Mouse (Mus musculus) lung, embryonic 15.5 days (tissue): Measurements from ENCODE around the gene Ccl9. TPM values are rescaled to one million over a fixed set of nuclear protein-coding genes. Genes with fewer than 3 reads are reported as not detected.

Source experiments
- ATAC-seq: fragments of 200-750 bp; cut with Nextera tagmentation; 2 replicates; pipeline ENCODE4 v1.8.0; 2017; ENCODE audit warnings: moderate number of reproducible peaks, borderline replicate concordance; ENCODE audit not compliant: low FRiP score, low TSS enrichment; ENCODE audit errors: extremely low read depth
- H3K27ac ChIP-seq: fragments of 300-500 bp; sonication (generic); 2 replicates; pipeline ENCODE4 v1.5.1; 2015; ENCODE audit warnings: moderate library complexity, mild to moderate bottlenecking, inconsistent platforms
- H3K27me3 ChIP-seq: fragments of 300-500 bp; sonication (generic); 2 replicates; pipeline ENCODE4 v1.6.1; 2015; ENCODE audit warnings: inconsistent platforms
- H3K36me3 ChIP-seq: fragments of 300-500 bp; sonication (generic); 2 replicates; pipeline ENCODE4 v1.6.1; 2015; ENCODE audit warnings: inconsistent platforms
- H3K4me1 ChIP-seq: fragments of 300-500 bp; sonication (generic); 2 replicates; pipeline ENCODE4 v1.6.1; 2015; ENCODE audit warnings: inconsistent platforms
- H3K4me2 ChIP-seq: fragments of 300-500 bp; sonication (generic); 2 replicates; pipeline ENCODE4 v1.6.1; 2015; ENCODE audit warnings: inconsistent platforms, mild to moderate bottlenecking, moderate library complexity
- H3K4me3 ChIP-seq: fragments of 300-500 bp; sonication (generic); 2 replicates; pipeline ENCODE4 v1.5.1; 2015; ENCODE audit warnings: mild to moderate bottlenecking, inconsistent platforms
- H3K9ac ChIP-seq: fragments of 300-500 bp; sonication (generic); 2 replicates; pipeline ENCODE4 v1.6.1; 2015; ENCODE audit warnings: inconsistent platforms
- H3K9me3 ChIP-seq: fragments of 300-500 bp; sonication (generic); 2 replicates; pipeline ENCODE4 v1.6.1; 2016; ENCODE audit warnings: inconsistent platforms
- WGBS: fragments of 180-500 bp; shearing (Covaris S2); methylation state at CpG from one replicate; pipeline ENCODE4 v1.1.7; 2015; 5-methylcytosine and 5-hydroxymethylcytosine counted together
- polyA plus RNA-seq: library from polyadenylated mRNA; unstranded; fragments of >200 nt; fragmentation: Nextera tagmentation; extraction: Ambion mirVana; gene quantifications from 2 replicates; pipeline ENCODE4 v1.2.1, GENCODE M21; 2015

Gene Ccl9
- polyA plus RNA-seq, 1 experiment from 2014 or later, result 5.4 TPM

DNA sequence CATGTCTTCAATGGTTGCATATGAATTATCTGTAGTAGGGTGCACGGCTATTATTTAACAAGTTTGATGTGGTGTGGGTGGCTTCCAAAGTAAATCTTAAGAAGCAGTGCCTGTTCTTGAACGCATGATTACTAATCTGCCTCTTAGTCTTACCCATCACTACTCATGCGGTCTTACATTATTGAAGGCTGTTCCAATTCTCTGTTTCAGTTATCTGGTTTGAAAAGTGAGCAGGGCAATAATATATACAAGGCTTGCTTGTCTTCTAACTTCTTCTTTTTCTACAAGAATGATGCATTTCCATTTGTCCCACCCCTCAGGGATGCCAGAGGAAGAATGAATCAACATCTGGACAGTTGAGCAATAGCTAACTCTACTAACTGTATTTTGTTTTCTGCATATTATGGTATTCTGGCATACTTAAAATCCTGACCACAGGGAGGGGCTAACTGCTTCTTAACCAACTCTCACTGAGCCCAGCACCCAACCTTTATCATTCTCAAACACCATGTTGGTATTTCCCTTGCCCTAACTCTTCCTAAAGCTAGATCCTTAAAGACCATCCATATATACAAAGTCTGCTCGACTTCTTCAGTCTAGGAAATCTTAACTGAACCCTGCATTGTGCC, 1.4 kb downstream of the Ccl9 start:
- 0 out of 2 replicates have a peak, but pooled peaks cover 1% of the 10 kb centered on the region for H3K4me1 ChIP-seq
- no peak overlapping the region for H3K4me2 ChIP-seq
- no peak for ATAC-seq
- WGBS, result 79% methylated on average over 4 of the region's 4 CpGs
- H3K9ac ChIP-seq, result no peak overlapping the region
- H3K27me3 ChIP-seq, result no peaks in the 10 kb centered on the region
- H3K36me3 ChIP-seq, result no peaks in the 10 kb centered on the region
- no peaks in the 10 kb centered on the region for H3K9me3 ChIP-seq
- H3K27ac ChIP-seq, result no peak overlapping the region
- H3K4me3 ChIP-seq, result no peak overlapping the region

DNA sequence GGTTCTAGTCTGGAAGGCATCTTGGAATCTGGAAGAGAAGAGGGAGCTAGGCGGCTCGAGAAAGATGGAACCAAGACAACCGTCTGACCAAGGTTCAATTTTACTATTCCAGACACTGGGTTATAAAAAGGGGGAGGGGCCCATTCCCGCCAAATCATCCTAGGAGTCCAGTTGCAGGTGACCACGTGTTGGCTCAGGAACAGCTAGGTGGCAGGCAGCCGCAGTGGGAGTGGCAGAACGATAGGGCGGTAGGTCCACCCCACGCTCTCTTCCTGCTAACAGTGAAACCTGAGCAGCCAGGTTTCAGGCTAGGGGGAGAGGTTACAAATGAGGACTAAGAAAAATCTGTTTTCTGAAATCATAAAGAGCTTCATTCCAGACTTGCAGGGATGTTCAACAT, 5.6 kb downstream of the Ccl9 start:
- Histone ChIP-seq H3K4me2 (no peak overlapping the region), H3K4me3 (no peak overlapping the region), H3K27me3 (no peaks in the 10 kb centered on the region), H3K36me3 (no peaks in the 10 kb centered on the region), H3K9me3 (no peaks in the 10 kb centered on the region), H3K4me1 (no peaks in the 10 kb centered on the region), H3K9ac (no peak overlapping the region), H3K27ac (no peak overlapping the region)
- WGBS, result 49% methylated on average over 9 of the region's 9 CpGs
- ATAC-seq, result no peak

DNA sequence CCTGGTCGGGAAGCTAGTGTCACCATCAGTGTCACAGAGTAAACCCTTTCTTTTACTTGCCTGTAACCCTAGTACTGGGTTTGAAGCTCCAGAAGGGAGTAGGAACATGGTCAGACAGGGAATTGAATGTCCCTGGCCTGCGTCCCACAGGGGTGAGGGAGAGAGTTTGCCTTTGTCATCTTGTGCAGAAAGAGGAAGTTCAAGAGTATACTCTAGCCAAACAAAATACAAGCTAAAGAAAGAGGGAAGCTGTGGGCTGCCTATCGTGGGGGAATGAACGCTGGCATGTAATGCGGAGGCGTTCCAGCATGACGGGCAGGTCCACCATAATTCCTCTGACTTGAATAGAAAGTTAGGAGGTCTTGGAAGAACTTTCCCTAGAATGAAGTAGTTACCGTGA, 6.2 kb downstream of the Ccl9 start:
- H3K9me3 ChIP-seq, result no peaks in the 10 kb centered on the region
- no peaks in the 10 kb centered on the region for H3K4me1 ChIP-seq
- H3K27me3 ChIP-seq, result no peaks in the 10 kb centered on the region
- H3K9ac ChIP-seq, result no peak overlapping the region
- H3K36me3 ChIP-seq, result no peaks in the 10 kb centered on the region
- H3K4me2 ChIP-seq, result no peak overlapping the region
- H3K27ac ChIP-seq, result no peak overlapping the region
- WGBS, result 85% methylated on average over 8 of the region's 8 CpGs
- no peak for ATAC-seq
- no peak overlapping the region for H3K4me3 ChIP-seq

DNA sequence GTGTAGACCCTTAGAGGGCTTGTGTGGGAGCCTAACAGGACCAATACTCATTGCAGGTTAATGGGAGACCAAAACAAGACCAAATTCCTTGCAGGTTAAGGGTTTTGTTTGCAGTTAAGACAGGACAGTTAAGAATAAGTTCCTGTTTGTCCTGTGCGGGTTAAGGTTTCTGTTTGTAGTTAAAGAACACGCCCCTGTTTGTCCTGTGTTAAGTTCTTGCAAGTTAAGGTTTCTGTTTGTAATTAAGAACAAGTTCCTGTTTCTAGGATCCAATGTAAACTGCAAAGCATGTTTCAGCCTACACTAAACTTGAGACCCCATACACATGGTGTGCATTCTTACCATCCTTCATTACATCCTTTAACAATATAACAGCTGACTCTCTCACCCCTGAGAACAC, 8.2 kb downstream of the Ccl9 start:
- ATAC-seq, result no peak
- Histone ChIP-seq H3K27ac (no peak overlapping the region), H3K4me3 (no peak overlapping the region), H3K27me3 (no peaks in the 10 kb centered on the region), H3K4me1 (no peaks in the 10 kb centered on the region), H3K9ac (no peak overlapping the region), H3K4me2 (no peak overlapping the region), H3K9me3 (no peaks in the 10 kb centered on the region), H3K36me3 (no peaks in the 10 kb centered on the region)
- 64% methylated on average over 2 of the region's 2 CpGs for WGBS

DNA sequence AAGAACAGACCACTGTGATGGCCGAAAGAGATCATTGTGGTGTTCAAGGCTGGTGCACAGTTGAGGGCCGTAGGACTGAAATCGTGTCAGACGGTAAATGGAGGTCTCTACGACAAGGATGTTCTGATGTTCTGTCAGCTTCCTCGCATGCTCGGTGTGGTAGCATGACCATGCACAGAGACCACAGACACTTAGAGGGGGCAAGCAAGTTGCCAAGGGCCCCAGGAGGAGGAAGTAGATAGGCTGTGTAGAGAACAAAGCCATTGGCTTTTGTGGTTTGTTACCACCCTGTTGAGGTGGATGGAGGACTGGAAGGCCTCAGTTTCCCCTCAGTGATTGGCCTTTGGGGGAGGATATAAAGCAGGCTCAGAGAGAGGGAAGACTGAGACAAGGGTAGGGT, 9.2 kb downstream of the Ccl9 start:
- no peaks in the 10 kb centered on the region for H3K4me1 ChIP-seq
- no peaks in the 10 kb centered on the region for H3K36me3 ChIP-seq
- H3K9ac ChIP-seq, result no peak overlapping the region
- no peak for ATAC-seq
- H3K4me2 ChIP-seq, result no peak overlapping the region
- no peak overlapping the region for H3K4me3 ChIP-seq
- no peak overlapping the region for H3K27ac ChIP-seq
- H3K9me3 ChIP-seq, result no peaks in the 10 kb centered on the region
- 96% methylated on average over 7 of the region's 7 CpGs for WGBS
- no peaks in the 10 kb centered on the region for H3K27me3 ChIP-seq

DNA sequence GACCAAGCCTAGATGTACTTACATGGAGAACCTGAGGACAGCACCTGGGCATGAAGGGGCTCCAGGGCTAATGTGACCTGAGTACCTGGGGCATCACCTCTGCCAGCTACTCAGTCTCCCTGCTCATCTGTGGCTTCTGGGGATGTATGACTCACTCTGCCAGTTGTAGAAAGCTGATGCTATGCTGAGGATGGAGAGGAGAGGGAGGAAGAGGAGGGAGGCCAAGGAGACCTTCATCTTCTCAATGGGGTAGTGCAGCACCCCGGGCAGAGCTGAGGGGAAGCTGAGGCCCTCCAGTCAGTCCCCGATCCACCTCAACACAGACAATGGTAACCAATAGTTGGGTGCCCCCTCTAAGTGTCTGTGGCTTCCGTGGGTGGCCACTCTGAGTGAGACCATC, 9.7 kb downstream of the Ccl9 start:
- WGBS, result 81% methylated on average over 3 of the region's 3 CpGs
- Histone ChIP-seq H3K4me2 (no peak overlapping the region), H3K27me3 (no peaks in the 10 kb centered on the region), H3K4me3 (no peak overlapping the region), H3K4me1 (no peaks in the 10 kb centered on the region), H3K9me3 (no peaks in the 10 kb centered on the region), H3K36me3 (no peaks in the 10 kb centered on the region), H3K27ac (no peak overlapping the region), H3K9ac (no peak overlapping the region)
- ATAC-seq, result no peak

DNA sequence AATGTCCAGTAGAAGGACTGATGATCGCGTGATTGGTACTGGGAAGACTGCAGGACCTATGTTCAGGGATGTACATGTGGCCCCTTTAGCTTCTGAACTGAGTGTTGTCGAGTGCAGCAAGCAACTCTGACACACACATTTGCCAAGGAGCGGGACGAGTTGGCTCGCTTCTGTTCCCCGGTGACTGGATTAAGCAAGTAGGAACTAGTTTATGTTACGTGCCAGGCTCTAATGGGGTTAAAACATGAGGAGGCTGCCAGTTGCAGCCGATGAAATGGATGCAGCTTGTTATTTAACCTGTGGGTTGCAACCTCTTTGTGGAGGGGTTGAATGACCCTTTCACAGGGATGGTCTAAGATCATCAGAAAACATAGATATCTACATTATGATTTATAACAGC, 10.4 kb downstream of the Ccl9 start:
- no peaks in the 10 kb centered on the region for H3K9me3 ChIP-seq
- no peaks in the 10 kb centered on the region for H3K36me3 ChIP-seq
- no peak overlapping the region for H3K4me3 ChIP-seq
- H3K9ac ChIP-seq, result no peak overlapping the region
- ATAC-seq, result no peak
- H3K27ac ChIP-seq, result no peak overlapping the region
- H3K4me1 ChIP-seq, result no peaks in the 10 kb centered on the region
- no peaks in the 10 kb centered on the region for H3K27me3 ChIP-seq
- WGBS, result 87% methylated on average over 9 of the region's 9 CpGs
- no peak overlapping the region for H3K4me2 ChIP-seq

DNA sequence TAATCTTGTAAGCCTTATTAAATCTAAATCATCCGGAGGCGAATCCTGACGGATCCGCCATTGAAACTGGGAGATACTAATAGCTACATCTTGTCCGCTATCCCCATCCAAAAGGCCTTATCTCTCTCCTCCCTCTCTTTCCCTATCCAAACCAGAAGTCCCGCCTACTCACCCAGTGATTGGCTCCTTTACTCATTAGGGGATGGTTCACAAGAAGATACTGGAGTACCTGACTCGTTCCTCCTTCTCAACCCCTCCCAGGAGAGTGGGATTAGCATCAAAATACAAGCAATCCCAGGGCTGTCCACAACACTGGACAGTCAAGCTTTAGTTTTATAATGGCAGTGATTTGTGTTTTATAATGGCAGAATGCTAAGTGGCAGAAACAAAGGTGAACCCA, 11.1 kb downstream of the Ccl9 start:
- H3K9me3 ChIP-seq, result no peaks in the 10 kb centered on the region
- H3K9ac ChIP-seq, result no peak overlapping the region
- no peak for ATAC-seq
- WGBS, result 62% methylated on average over 7 of the region's 7 CpGs
- H3K4me2 ChIP-seq, result no peak overlapping the region
- no peak overlapping the region for H3K4me3 ChIP-seq
- H3K36me3 ChIP-seq, result no peaks in the 10 kb centered on the region
- no peaks in the 10 kb centered on the region for H3K27me3 ChIP-seq
- no peaks in the 10 kb centered on the region for H3K4me1 ChIP-seq
- H3K27ac ChIP-seq, result no peak overlapping the region

DNA sequence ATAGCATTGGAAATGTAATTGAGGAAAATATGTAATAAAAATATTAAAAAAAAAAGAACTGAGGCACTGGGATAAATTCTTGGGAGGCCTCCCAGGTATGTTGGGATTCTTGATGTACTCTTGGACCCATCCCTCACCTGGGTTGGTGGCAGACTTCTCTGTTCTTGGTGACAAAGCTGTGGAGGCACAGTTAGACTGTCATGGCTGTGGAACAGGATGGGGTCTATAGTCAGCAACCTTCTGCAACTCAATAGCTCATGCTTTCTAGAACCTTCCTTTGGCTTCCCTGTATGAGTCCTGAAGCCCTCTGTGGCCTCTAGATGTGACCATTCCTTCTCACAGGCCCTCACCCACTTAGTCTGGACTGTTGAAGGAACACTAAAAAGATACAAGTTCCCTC, 11.8 kb downstream of the Ccl9 start:
- Histone ChIP-seq H3K9me3 (no peaks in the 10 kb centered on the region), H3K4me3 (no peak overlapping the region), H3K36me3 (no peaks in the 10 kb centered on the region), H3K4me2 (no peak overlapping the region), H3K27me3 (no peaks in the 10 kb centered on the region), H3K4me1 (no peaks in the 10 kb centered on the region), H3K9ac (no peak overlapping the region), H3K27ac (no peak overlapping the region)
- ATAC-seq, result no peak

DNA sequence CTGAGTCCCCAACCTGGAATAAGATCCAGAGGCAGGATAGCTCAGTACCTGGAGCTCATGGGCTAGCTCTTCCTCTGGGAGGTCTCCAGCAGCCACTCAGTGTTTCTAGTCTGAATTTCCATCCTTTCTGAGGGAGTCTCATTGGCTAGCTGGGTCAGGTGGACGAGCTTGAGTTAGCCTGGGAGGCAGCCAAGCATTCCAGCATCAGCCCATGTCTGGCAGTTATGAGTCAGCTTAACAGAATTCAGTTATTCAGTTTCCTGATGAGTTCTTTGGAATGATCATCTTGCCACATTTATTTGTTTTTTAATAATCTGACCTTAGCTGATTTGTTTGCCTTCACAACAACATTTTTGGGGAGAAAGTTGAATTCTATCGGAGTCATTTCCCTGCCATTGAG, 14.7 kb downstream of the Ccl9 start:
- no peaks in the 10 kb centered on the region for H3K36me3 ChIP-seq
- no peak overlapping the region for H3K9ac ChIP-seq
- ATAC-seq, result no peak
- no peak overlapping the region for H3K27ac ChIP-seq
- no peaks in the 10 kb centered on the region for H3K9me3 ChIP-seq
- WGBS, result 58% methylated on average over 2 of the region's 2 CpGs
- no peaks in the 10 kb centered on the region for H3K27me3 ChIP-seq
- H3K4me3 ChIP-seq, result no peak overlapping the region
- H3K4me1 ChIP-seq, result no peaks in the 10 kb centered on the region
- H3K4me2 ChIP-seq, result no peak overlapping the region

DNA sequence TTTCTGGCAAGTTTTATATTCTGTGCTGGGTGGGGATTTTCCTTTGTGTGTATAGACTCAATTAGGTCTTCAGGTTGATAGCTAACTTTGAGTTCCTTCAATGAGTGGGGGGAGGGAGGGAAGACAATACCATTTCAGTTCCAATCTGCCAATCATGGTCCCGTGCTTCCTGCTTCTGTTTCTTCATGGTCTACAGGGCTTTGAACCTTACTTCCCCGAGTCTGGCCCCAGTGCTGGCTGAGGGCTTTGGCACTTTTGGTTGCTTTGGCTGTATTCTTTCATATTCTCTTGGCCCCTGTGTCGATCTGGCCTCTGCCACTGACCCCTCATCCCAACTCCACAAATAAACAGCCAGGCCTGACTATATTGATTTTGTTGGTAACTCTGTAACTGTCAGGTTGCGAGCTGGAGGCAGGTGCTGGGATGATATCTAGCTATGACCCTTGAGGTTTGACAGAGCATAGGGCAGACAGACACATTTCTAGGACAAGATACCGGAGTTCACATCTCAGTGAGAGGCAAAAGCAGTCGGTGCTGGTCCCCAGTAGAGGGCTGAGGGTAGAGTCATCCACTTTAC, 16.0 kb downstream of the Ccl9 start:
- ATAC-seq, result no peak
- Histone ChIP-seq H3K4me3 (no peak overlapping the region), H3K27me3 (no peaks in the 10 kb centered on the region), H3K4me2 (no peak overlapping the region), H3K9ac (no peak overlapping the region), H3K27ac (no peak overlapping the region), H3K9me3 (no peaks in the 10 kb centered on the region), H3K36me3 (no peaks in the 10 kb centered on the region), H3K4me1 (no peaks in the 10 kb centered on the region)
- WGBS, result 62% methylated on average over 6 of the region's 6 CpGs

DNA sequence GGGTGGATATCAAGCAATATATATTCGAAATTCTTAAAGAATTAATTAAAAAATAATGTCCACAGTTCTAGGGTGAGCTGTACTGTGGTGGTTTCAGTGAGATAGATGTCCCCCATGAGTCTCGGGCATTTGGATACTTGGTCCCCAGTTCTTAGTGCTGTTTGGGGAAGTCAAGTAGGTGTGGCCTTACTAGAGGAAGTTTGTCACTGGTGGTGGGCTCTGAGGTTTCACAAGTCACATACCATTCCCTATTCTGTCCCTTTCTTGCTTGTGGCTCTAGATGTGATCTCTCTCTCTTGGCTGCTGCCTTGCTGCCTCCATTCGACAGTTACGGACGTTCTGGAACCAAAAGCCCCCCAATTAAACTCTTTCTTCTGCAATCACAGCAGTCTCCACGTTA, 18.0 kb downstream of the Ccl9 start:
- Histone ChIP-seq H3K9me3 (no peaks in the 10 kb centered on the region), H3K36me3 (no peaks in the 10 kb centered on the region), H3K27me3 (no peaks in the 10 kb centered on the region), H3K4me3 (no peak overlapping the region), H3K4me2 (no peak overlapping the region), H3K4me1 (no peaks in the 10 kb centered on the region), H3K9ac (no peak overlapping the region), H3K27ac (no peak overlapping the region)
- WGBS, result 66% methylated on average over 6 of the region's 6 CpGs
- ATAC-seq, result no peak

DNA sequence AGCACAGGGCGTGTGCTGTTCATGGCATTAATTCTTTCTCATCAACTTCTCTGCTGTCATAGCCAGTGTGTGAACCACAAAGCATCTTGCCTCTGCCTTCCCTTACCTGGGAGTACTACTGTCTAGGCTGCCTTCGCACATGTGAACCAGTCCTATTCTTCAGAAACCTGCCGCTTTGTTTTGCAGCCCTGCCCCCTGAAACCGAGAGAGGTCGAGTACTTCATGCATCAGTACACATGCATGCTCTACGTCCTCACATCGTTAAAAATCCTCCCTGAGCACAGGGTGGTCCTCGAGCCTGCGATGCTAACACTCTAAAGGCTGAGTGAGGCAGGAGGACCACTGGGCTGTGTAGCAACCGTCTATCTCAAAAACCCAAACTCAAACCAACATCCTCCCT, 21.4 kb downstream of the Ccl9 start:
- Histone ChIP-seq H3K9ac (no peak overlapping the region), H3K27ac (no peak overlapping the region), H3K27me3 (no peaks in the 10 kb centered on the region), H3K9me3 (no peaks in the 10 kb centered on the region), H3K36me3 (no peaks in the 10 kb centered on the region), H3K4me2 (no peak overlapping the region), H3K4me1 (no peaks in the 10 kb centered on the region), H3K4me3 (no peak overlapping the region)
- 0 out of 2 replicates have a peak, but pooled peaks have one; percentile 8 for ATAC-seq
- WGBS, result 63% methylated on average over 10 of the region's 10 CpGs
